Mouse (Mus musculus) heart, adult 2 months (tissue): ENCODE measurements around the gene Usp30.

Experiments
- CTCF ChIP-seq: fragments of 200-600 bp; IDR thresholded peaks from 2 replicates; pipeline ENCODE4 v1.8.1; 2022; ENCODE audit warnings: antibody characterized with exemption, mild to moderate bottlenecking, moderate library complexity
- POLR2A ChIP-seq: fragments of 200-500 bp; IDR thresholded peaks from 2 replicates; pipeline ENCODE4 v1.6.1; 2011; ENCODE audit warnings: mild to moderate bottlenecking, low read depth, low read length, control low read depth; ENCODE audit not compliant: insufficient read depth

GRCm38 (mm10) chr5:114077009-114077408 is 11.7 kb downstream of the Usp30 start:
- TF ChIP-seq CTCF (no peak), POLR2A (no peak)
